Mouse (Mus musculus): ENCODE data around the gene Jpt1.

GRCm38 (mm10) chr11:115543571-115543970 is 29.4 kb upstream of the Jpt1 start:
- TF ChIP-seq CTCF (IDR thresholded peaks at IDR 0.05) (no peak), EP300 (IDR thresholded peaks at IDR 0.05; ENCODE audit: insufficient read depth, low read depth, low read length) (no peak), POLR2A (IDR thresholded peaks at IDR 0.05; ENCODE audit: insufficient read depth, low read depth, low read length) (no peak)

All from heart, adult 2 months (tissue).